Mouse (Mus musculus) midbrain, embryonic 13.5 days (tissue): ENCODE data around the gene Alox12b. TPM values are rescaled to one million over a fixed set of nuclear protein-coding genes. Genes with fewer than 3 reads are reported as not detected.

Experiments
- ATAC-seq: fragments of 200-750 bp; cut with Nextera tagmentation; 2 replicates; pipeline ENCODE4 v1.8.0; 2017; ENCODE audit warnings: mild to moderate bottlenecking, moderate TSS enrichment, moderate library complexity
- H3K27ac ChIP-seq: fragments of 300-500 bp; sonication (generic); 2 replicates; pipeline ENCODE4 v1.5.1; 2015; ENCODE audit warnings: inconsistent platforms, mild to moderate bottlenecking, moderate library complexity
- H3K27me3 ChIP-seq: fragments of 300-500 bp; sonication (generic); 2 replicates; pipeline ENCODE4 v1.6.1; 2015; ENCODE audit warnings: mild to moderate bottlenecking, inconsistent platforms
- H3K36me3 ChIP-seq: fragments of 300-500 bp; sonication (generic); 2 replicates; pipeline ENCODE4 v1.6.1; 2015; ENCODE audit warnings: mild to moderate bottlenecking, inconsistent platforms
- H3K4me1 ChIP-seq: fragments of 300-500 bp; sonication (generic); replicated peaks from 2 replicates; pipeline ENCODE4 v1.6.1; 2015; ENCODE audit warnings: inconsistent platforms
- H3K4me2 ChIP-seq: fragments of 300-500 bp; sonication (generic); replicated peaks from 2 replicates; pipeline ENCODE4 v1.6.1; 2015; ENCODE audit warnings: moderate library complexity, mild to moderate bottlenecking, inconsistent platforms
- H3K4me3 ChIP-seq: fragments of 300-500 bp; sonication (generic); replicated peaks from 2 replicates; pipeline ENCODE4 v1.5.1; 2015; ENCODE audit warnings: mild to moderate bottlenecking, inconsistent platforms
- H3K9ac ChIP-seq: fragments of 300-500 bp; sonication (generic); replicated peaks from 2 replicates; pipeline ENCODE4 v1.6.1; 2015; ENCODE audit warnings: mild to moderate bottlenecking, inconsistent platforms
- H3K9me3 ChIP-seq: fragments of 300-500 bp; sonication (generic); 2 replicates; pipeline ENCODE4 v1.6.1; 2016; ENCODE audit warnings: mild to moderate bottlenecking, inconsistent platforms
- WGBS: fragments of 180-500 bp; shearing (Covaris S2); methylation state at CpG from one replicate; pipeline ENCODE4 v1.1.7; 2015; 5-methylcytosine and 5-hydroxymethylcytosine counted together
- polyA plus RNA-seq: library from polyadenylated mRNA; unstranded; fragments of >200 nt; fragmentation: Nextera tagmentation; extraction: Ambion mirVana; gene quantifications from 2 replicates; pipeline ENCODE4 v1.2.1, GENCODE M21; 2015

The Alox12b gene
- polyA plus RNA-seq, 1 experiment from 2014 or later = not detected

- WGBS = 0% methylated on average over 3 of the region's 3 CpGs
- peaks cover 45% of the 10 kb centered on the region for H3K4me1 ChIP-seq
- no peaks in the 10 kb centered on the region for H3K9me3 ChIP-seq
- H3K36me3 ChIP-seq = no peaks in the 10 kb centered on the region
- H3K9ac ChIP-seq = no peak overlapping the region
- H3K4me2 ChIP-seq = peak overlapping the region; percentile 98; the same call in 1 of the 2 replicates
- peak; percentile 40; the same call in 1 of the 2 replicates for ATAC-seq
- peaks cover 41% of the 10 kb centered on the region for H3K27me3 ChIP-seq
- H3K4me3 ChIP-seq = peak overlapping the region; percentile 75; the same call in 1 of the 2 replicates
- no peak overlapping the region for H3K27ac ChIP-seq
Measured at GRCm38 (mm10) chr11:69124498-69124847, 32.3 kb upstream of the Alox12b start.

DNA sequence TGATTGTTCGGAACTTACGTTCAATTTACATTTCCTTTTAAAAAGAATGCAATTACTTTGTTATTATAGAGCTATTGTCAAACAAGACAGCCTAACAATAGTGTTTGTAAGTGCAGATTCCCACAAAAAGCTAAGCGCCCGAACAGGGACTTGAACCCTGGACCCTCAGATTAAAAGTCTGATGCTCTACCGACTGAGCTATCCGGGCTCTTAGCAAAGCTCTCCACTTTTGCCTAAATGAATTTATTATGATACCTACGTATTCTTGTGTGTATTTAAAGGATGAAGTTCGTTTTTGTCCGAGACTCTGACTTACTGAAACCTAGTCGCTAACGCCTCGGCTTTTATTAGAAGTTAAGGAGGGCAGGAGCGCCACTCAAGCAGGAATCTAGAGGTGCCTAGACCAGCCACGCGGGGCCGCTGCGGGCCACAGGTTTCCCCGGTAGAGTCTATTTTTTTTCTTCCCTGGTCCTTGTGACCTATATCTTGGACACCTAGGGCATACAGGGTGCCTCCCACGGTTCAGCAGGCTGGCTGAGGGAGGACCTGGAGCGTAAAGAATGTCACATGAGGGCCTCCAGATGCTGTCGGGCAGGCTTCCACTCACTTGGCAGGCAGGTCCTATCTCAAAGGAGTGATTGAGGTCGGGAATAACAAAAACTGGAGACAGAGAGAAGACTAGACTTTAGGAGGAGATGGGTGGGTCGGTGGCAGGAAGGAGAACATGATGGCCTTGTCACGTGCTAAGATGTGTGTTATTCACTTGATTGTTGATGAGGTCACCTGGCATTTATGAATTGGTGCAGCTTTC lies 31.5 kb upstream of the Alox12b start:
- Histone ChIP-seq H3K36me3 (no peaks in the 10 kb centered on the region), H3K9me3 (no peaks in the 10 kb centered on the region), H3K4me3 (peak overlapping the region; percentile 61), H3K9ac (peak overlapping the region; percentile 64), H3K27ac (peak overlapping the region; percentile 60; the same call in 1 of the 2 replicates), H3K4me1 (peaks cover 38% of the 10 kb centered on the region), H3K4me2 (peak overlapping the region; percentile 84), H3K27me3 (peaks cover 40% of the 10 kb centered on the region)
- WGBS = under 1% methylated on average over 24 of the region's 24 CpGs
- ATAC-seq = peak; percentile 22; the same call in 1 of the 2 replicates

DNA sequence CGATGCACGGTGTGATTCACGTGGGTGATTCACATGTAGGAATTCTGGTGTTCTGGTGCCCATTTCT lies 31.1 kb upstream of the Alox12b start, which contains the start of gene Aloxe3:
Gene Aloxe3 (plus strand): TSS at position 45 of the 67 bp plus-strand sequence.
- Histone ChIP-seq H3K9me3 (no peaks in the 10 kb centered on the region), H3K4me1 (peaks cover 34% of the 10 kb centered on the region), H3K27ac (peak within 1 kb of the TSS; percentile 60; the same call in 1 of the 2 replicates), H3K27me3 (peaks cover 37% of the 10 kb centered on the region), H3K4me2 (peak within 1 kb of the TSS; percentile 84), H3K36me3 (no peaks in the 10 kb centered on the region), H3K4me3 (peak within 1 kb of the TSS; percentile 61), H3K9ac (peak within 1 kb of the TSS; percentile 64)
- WGBS = 3% methylated on average over 3 of the region's 3 CpGs
- no peak for ATAC-seq

DNA sequence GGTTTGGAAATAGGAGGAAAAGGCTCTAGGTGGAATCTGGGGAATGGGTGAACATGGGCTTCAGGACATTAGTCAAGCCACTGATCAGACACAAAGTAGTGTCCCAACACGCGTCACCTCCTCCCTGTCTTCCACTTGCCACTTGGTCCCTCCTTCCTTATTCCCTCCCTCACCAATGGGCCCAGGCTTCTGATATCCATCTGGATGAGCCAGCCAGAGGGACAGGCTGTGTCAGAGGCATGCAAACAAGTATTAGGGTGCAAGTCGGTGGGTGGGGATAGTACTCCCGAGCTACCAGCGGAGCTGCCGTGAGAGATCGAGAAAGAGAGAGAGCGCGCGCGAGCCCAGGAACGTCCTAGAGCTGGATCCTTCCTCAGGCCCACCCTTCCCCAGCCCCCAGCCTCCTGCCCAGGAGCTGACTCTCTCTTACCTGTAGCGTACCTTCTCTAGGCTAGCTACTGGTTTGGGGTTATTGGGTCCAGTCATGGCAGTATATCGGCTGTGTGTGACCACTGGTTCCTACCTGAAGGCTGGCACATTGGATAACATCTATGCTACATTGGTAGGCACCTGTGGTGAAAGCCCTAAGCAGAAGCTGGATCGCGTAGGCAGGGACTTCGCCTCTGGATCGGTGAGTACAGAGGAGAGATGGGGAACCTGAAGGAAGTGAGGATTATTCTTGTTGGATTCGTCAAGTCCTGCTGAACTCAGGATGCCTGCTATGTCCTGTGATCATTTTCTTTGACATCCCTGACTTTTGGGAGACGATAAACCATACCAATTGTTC lies 30.7 kb upstream of the Alox12b start:
- Histone ChIP-seq H3K9me3 (no peaks in the 10 kb centered on the region), H3K36me3 (no peaks in the 10 kb centered on the region), H3K4me2 (peak overlapping the region; percentile 84), H3K4me1 (peaks cover 30% of the 10 kb centered on the region), H3K27me3 (peaks cover 33% of the 10 kb centered on the region), H3K4me3 (peak overlapping the region; percentile 61), H3K27ac (no peak overlapping the region), H3K9ac (peak overlapping the region; percentile 64)
- 9% methylated on average over 20 of the region's 20 CpGs for WGBS
- ATAC-seq = no peak

- no peaks in the 10 kb centered on the region for H3K36me3 ChIP-seq
- ATAC-seq = no peak
- H3K27me3 ChIP-seq = peaks cover 27% of the 10 kb centered on the region
- H3K27ac ChIP-seq = no peak overlapping the region
- WGBS = 56% methylated on average over 2 of the region's 2 CpGs
- no peaks in the 10 kb centered on the region for H3K9me3 ChIP-seq
- H3K9ac ChIP-seq = no peak overlapping the region
- peak overlapping the region; percentile 61 for H3K4me3 ChIP-seq
- H3K4me2 ChIP-seq = peak overlapping the region; percentile 84
- H3K4me1 ChIP-seq = peaks cover 24% of the 10 kb centered on the region
Measured at GRCm38 (mm10) chr11:69126706-69127095, 30.1 kb upstream of the Alox12b start.

DNA sequence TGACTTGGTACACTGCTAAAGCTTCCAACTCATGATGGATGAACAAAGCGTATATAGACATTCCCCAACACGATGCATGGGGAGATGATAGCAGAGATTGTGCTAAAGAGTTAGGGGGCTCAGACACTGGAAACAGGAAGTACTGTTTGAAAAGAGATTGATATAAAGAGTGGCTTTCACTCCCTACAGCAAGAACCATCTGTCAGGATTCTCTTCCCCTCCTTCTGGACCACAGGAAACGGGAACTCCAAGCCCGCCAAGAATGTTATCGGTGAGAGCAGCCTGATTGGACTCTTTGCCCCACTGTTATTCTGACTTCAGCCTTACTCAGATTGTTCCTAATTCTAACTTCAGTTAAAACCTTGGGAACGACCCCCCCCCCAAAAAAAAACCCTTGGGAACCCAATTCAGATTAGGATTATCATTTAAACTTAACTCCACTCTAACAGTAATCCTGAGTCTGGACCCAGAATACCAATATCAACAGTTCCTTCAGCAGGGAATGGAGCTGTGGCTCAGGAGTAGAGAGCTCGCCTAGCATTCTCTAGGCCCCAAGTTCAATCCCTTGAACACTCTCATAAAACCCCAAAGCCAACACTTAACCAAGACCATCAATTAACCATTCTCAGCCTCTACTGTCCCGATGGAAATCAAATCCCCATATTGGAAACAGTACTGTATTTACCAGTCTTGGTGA lies 28.2 kb upstream of the Alox12b start:
- Histone ChIP-seq H3K4me1 (peaks cover 14% of the 10 kb centered on the region), H3K36me3 (no peaks in the 10 kb centered on the region), H3K4me2 (no peak overlapping the region), H3K27me3 (peaks cover 34% of the 10 kb centered on the region), H3K27ac (no peak overlapping the region), H3K4me3 (no peak overlapping the region), H3K9me3 (no peaks in the 10 kb centered on the region), H3K9ac (no peak overlapping the region)
- no peak for ATAC-seq
- 73% methylated on average over 8 of the region's 8 CpGs for WGBS

- Histone ChIP-seq H3K4me1 (peaks cover 12% of the 10 kb centered on the region), H3K4me2 (peak overlapping the region; percentile 62), H3K9me3 (no peaks in the 10 kb centered on the region), H3K36me3 (no peaks in the 10 kb centered on the region), H3K4me3 (peak overlapping the region; percentile 42), H3K9ac (peak overlapping the region; percentile 54), H3K27ac (no peak overlapping the region), H3K27me3 (peaks cover 24% of the 10 kb centered on the region; the same call in 1 of the 2 replicates)
- 23% methylated on average over 5 of the region's 5 CpGs for WGBS
- peak; percentile 40; the same call in 1 of the 2 replicates for ATAC-seq
Measured at GRCm38 (mm10) chr11:69133566-69133922, 23.2 kb upstream of the Alox12b start.

DNA sequence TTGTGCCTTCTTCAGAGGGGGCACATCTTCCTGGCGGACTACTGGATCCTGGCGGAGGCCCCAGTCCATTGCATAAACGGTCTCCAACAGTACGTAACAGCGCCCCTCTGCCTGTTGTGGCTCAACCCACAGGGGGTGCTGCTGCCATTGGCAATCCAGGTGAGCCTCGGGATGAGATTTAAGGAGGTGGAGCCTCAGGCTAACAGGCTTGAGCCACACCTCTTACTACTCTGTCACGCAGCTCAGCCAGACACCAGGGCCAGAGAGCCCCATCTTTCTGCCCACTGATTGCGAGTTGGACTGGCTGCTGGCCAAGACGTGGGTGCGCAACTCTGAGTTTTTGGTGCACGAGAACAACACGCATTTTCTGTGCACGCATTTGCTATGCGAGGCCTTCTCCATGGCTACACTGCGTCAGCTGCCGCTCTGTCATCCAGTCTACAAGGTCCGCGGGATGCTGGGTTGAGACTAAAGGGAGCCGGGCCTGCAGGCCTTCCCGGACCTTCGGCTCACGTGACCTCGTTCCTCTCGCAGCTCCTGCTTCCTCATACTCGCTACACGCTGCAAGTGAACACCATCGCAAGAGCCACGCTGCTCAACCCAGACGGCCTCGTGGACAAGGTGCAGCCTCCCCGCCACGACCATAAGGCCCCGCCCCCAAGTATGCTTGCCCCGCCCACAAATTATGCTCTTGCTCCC lies 22.7 kb upstream of the Alox12b start:
- Histone ChIP-seq H3K36me3 (no peaks in the 10 kb centered on the region), H3K9ac (peak overlapping the region; percentile 54), H3K9me3 (no peaks in the 10 kb centered on the region), H3K4me1 (peaks cover 12% of the 10 kb centered on the region), H3K4me2 (peak overlapping the region; percentile 62), H3K4me3 (peak overlapping the region; percentile 42), H3K27me3 (peaks cover 24% of the 10 kb centered on the region; the same call in 1 of the 2 replicates), H3K27ac (no peak overlapping the region)
- ATAC-seq = peak; percentile 85
- WGBS = 2% methylated on average over 34 of the region's 34 CpGs

DNA sequence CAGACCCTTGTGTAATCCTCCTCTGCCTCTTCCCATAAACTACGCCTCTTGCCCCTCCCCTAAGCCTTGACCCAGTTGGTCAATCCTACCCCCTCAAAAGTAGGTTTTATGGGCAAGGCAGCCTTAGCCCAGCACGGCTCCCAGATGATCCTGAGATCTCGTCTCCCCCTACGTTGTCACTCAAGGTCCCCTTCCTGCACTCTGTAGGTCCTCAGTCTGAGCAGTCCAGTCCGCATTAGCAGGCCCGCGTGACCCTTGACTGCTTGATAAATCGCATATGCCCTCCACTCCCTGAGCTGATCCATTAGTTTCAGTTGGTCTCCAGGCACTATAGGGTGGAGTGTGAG lies 22.2 kb upstream of the Alox12b start:
- peak; percentile 65 for ATAC-seq
- peaks cover 12% of the 10 kb centered on the region for H3K4me1 ChIP-seq
- H3K4me3 ChIP-seq = peak overlapping the region; percentile 42
- no peaks in the 10 kb centered on the region for H3K9me3 ChIP-seq
- H3K4me2 ChIP-seq = peak overlapping the region; percentile 62
- H3K36me3 ChIP-seq = no peaks in the 10 kb centered on the region
- no peak overlapping the region for H3K27ac ChIP-seq
- peaks cover 24% of the 10 kb centered on the region; the same call in 1 of the 2 replicates for H3K27me3 ChIP-seq
- peak overlapping the region; percentile 54 for H3K9ac ChIP-seq
- 21% methylated on average over 8 of the region's 8 CpGs for WGBS

DNA sequence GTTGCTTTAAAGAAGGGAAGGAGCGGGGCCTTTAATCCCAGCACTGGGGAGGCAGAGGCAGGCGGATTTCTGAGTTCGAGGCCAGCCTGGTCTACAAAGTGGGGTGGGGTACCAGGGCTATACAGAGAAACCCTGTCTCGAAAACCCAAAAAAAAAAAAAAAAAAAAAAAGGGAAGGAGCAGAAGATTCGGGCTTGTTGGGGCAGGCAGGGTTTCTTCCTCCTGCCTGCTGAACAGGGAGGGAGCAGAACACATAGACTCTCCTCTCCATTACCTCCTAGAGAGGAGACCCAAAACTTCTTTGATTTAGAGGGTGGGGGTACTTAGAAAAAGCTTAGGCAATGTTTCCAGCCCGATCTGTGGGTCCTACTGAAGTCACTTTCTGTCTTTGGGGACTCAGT lies 21.4 kb upstream of the Alox12b start:
- Histone ChIP-seq H3K27ac (no peak overlapping the region), H3K27me3 (peaks cover 17% of the 10 kb centered on the region; the same call in 1 of the 2 replicates), H3K9me3 (no peaks in the 10 kb centered on the region), H3K4me3 (no peak overlapping the region), H3K4me2 (no peak overlapping the region), H3K36me3 (no peaks in the 10 kb centered on the region), H3K9ac (no peak overlapping the region), H3K4me1 (peaks cover 12% of the 10 kb centered on the region)
- 93% methylated on average over 5 of the region's 6 CpGs for WGBS
- no peak for ATAC-seq

DNA sequence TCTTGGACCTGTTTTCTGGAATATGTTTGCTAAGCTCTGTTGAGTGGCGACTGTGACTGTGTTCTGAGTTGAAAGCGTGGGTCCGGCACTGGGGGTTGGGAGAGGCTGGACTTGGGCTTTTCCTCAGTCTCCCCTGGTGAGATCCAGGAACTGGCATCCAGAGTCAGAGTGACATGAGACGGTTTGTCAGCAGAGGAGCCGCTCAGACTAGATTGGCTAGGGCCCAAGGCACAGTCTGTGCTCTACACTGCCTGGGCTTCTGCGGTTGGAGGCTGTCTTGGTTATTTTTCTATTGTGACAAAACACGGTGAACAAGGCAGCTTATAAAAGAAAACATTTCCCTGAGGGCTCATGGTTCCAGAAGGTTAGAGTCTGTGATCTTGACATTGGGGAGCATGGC lies 9.2 kb upstream of the Alox12b start:
- H3K36me3 ChIP-seq = no peaks in the 10 kb centered on the region
- no peak overlapping the region for H3K9ac ChIP-seq
- no peak overlapping the region for H3K27ac ChIP-seq
- no peak overlapping the region for H3K4me3 ChIP-seq
- no peaks in the 10 kb centered on the region for H3K9me3 ChIP-seq
- H3K4me1 ChIP-seq = no peaks in the 10 kb centered on the region
- 77% methylated on average over 7 of the region's 7 CpGs for WGBS
- no peak for ATAC-seq
- H3K27me3 ChIP-seq = no peaks in the 10 kb centered on the region
- H3K4me2 ChIP-seq = no peak overlapping the region
